Mouse (Mus musculus) mouse embryonic stem cell (cell line): ENCODE data around the gene Olfr850.

Experiments
- in situ Hi-C, 2 experiments: fragments of 300-500 bp; cut with MboI; formaldehyde crosslinking; loops; 1 replicate in 1 of 2; 3 replicates in 1 of 2; pipeline ENCODE4 v1.14.3; 2019 to 2020; ENCODE audit warnings: low sequenced_read_pairs in 2 of 2, low pct_unique_long_range_greater_than_20kb in 1 of 2, mixed read lengths in 1 of 2; ENCODE audit not compliant: unreplicated experiment in 1 of 2

Olfr850 gene

GRCm38 (mm10) chr9:19478148-19478547 lies at the start of gene Olfr850:
Olfr850 (minus strand) TSS chr9:19478248.
- in situ Hi-C loops: no loop called here

GRCm38 (mm10) chr9:19492995-19493394 lies 14.9 kb upstream of the Olfr850 start, which contains the start of gene Olfr851:
Olfr851 (plus strand) TSS chr9:19493295.
- in situ Hi-C loops: no loop called here

- in situ Hi-C loops: no loop called here
Observed at GRCm38 (mm10) chr9:19439966-19440365, 38.1 kb downstream of the Olfr850 start, which contains the start of gene Olfr849. Olfr849 (plus strand) TSS chr9:19440266.
